ENCODE assay signal across 1 mouse cellular context in genomic region chr5:120649374-120649933, GRCm38 (mm10).
TF ChIP-seq lines count a peak whose summit lies in the region.

No protein-coding gene starts in this region.

TF ChIP-seq in CH12.LX, 34 proteins besides CTCF, POLR2A, EP300 and RAD21:
- TF ChIP-seq MXI1 (IDR thresholded peaks at IDR 0.05; ENCODE audit: low read depth, low read length): peak; percentile 93; the same call in 1 of the 2 replicates
- TF ChIP-seq MYC (IDR thresholded peaks at IDR 0.05; ENCODE audit: low read depth, low read length): 0 out of 2 replicates have a peak, but pooled peaks have one; percentile 44
- no peak for TF ChIP-seq PAX5 (IDR thresholded peaks at IDR 0.05; ENCODE audit: low read length)
- peak; percentile 19; the same call in 1 of the 2 replicates for TF ChIP-seq SIN3A (IDR thresholded peaks at IDR 0.05; ENCODE audit: low read length)
